Mouse (Mus musculus): ENCODE measurements around the gene Shoc2.
"Not testable (repeated sequence)": the region's sequence is repeated elsewhere in the genome, so short reads cannot be mapped to it uniquely, and the experiment has no call there.

The Shoc2 gene

GRCm38 (mm10) chr19:53943802-53944785, at the start of gene Shoc2, which contains the start of gene Bbip1:
Gene Shoc2, plus strand, starts transcription at chr19:53944306.
Gene Bbip1, minus strand, starts transcription at chr19:53944627.
- peak; percentile 99 for DNase-seq

DNA sequence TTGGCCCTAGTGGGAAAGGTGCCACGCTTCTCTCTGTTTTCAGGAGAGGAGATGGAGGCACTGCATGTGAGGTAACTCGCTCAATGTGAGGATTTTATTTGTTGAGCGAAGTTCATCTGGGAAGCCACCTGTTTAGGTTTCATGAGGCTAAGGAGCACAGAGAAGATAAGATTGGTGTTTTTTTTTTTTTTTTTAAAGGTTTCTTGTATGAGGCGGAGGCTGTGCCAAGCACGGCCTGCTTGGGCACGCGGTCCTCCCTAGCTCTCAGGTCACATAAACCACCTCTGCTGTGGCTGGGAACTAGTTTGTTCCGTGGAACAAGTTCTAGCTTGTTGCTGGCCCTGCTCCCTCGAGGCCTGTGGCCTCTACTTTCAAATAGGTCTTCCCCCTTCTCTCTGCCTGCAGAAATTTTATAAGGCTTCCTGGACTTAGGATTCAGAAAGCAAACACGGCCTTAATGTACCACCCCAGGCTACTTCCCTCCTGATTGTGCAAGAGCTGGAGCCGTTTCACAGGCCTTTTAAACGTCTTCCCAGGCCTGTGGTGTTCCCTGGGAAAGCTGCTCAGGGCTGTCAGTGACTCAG, 49.5 kb upstream of the Shoc2 start:
- no peak for DNase-seq

DNA sequence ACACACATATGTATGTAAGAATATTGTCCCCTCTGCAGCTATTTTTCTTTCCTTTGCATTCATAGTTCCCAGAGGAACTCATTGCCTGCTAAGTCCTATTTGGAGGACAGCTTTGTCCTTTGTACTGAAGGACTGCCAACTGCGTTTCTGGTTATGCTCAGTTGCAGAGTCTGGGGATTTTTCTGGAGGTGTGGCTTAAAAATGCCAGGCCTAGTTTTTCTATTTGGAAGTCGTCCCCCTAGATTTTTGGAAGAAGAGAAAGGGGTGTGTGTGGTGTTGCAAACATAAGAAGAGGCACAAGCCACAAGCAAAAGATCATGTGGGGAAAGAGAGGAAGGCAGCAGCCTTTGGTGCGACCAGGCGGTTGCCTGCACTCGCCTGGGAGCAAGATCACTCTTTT, 46.1 kb upstream of the Shoc2 start:
- DNase-seq: peak; percentile 39

- no peak for DNase-seq
Observed at GRCm38 (mm10) chr19:53898498-53898897, 45.6 kb upstream of the Shoc2 start.

GRCm38 (mm10) chr19:53898970-53899900, 44.9 kb upstream of the Shoc2 start:
- peak; percentile 61 for DNase-seq

- no peak for DNase-seq
Observed at GRCm38 (mm10) chr19:53899941-53900610, 44.0 kb upstream of the Shoc2 start.

- no peak for DNase-seq
Observed at GRCm38 (mm10) chr19:53901931-53902738, 42.0 kb upstream of the Shoc2 start.

GRCm38 (mm10) chr19:53902739-53903487, 41.2 kb upstream of the Shoc2 start:
- DNase-seq: peak; percentile 97

DNA sequence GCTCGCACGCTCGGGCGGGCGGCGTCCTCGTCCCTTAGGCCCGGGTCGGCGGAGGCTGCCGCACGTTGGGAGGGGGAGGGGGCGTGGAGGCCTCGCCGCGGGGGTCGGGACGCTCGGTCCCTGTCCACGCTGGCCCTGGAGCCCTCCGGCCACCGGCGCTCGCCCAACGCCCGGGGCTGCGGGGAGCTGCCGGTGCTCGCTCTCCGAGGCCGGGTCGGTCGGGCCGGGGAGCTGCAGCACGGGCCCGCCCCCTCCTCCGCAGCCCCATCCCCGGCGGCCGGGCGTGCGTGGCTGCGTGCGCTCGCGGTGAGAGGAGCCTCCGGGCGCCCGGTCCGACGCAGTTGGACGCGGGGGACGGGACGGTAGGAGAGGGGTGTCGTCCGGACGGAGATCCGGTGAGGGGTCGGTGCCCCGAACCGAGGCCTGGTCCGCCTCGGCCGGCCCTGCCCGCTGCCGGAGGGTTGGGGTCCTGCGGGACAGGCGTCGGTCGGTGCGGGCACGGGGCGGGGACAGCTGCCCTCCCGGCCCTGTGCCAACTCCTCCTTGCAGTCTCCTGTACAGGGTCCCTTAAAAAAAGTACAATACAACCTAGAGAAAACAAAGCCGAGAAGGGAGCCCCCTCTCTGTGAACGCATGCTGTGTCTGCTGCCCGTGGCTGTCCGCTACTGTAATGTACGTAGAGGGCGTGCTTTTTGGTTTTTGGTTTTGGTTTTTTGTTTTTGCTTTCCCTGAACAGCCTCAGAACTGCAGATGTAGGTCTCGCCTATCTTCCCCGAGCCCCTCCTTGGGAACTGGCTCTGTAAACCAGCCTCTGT, 40.4 kb upstream of the Shoc2 start:
- DNase-seq: peak; percentile 73

DNA sequence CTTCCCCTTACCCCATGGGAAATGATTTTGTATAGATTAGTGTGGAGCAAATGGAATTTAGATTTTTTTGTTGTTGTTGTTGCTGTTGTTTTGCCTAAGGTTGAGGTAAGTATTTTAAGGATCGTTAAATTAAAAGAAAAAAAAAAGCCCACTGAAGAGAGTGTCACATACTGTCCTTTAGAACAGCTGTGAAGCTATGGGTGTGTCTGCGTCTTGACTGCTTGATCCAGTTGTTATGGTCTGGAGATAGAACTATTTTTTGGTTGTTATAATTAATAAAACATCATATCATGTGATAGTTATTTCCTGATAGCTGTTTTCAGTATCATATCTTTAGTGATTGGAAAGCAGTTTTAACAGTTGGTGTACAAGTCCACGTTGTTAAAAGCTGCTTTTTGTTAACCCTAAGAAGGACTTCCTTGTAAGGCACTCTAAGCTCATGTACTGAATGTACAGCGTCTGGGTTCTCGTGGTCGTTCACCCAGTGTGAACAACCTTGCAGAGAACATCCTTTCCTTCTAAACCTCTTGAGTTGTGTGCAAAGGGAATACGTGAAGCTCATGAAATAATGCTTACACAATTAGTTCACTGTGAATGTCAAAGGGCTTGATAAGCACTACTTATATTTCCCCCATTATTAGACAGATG, 39.1 kb upstream of the Shoc2 start:
- DNase-seq: no peak

DNA sequence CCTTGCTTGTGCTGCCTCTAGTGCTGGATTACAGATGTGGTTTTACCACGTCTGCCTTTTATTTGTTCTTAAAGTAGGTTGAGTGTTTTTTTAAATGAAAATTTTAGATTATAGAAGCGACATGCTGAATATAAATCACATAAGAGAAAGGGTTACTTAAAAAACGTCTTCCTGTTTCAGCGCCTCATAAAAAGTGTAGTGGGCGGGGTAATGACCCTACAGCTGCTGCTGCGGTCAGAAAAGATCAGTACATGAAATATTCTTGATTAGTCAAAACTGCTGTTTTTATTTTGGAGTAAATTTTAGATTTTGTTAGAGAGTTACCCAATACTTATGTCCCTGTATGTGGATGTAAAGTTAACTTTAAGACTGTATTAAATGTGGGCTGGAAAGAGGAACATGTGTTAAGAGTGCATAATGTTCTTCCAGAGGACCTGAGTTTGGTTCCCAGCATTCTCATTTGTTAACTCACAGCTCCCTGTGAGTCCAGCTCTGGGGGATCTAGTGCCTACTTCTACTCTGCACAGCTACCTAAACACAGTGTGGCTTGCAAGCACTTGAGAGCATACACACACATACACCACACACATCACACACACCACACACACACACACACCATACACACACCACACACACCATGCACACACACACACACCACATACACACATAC, 37.9 kb upstream of the Shoc2 start:
- no peak for DNase-seq

GRCm38 (mm10) chr19:53906703-53907070, 37.4 kb upstream of the Shoc2 start:
- not testable (repeated sequence) for DNase-seq

GRCm38 (mm10) chr19:53914950-53915349, 29.2 kb upstream of the Shoc2 start:
- DNase-seq: no peak

- DNase-seq: no peak
Observed at GRCm38 (mm10) chr19:53919541-53919940, 24.6 kb upstream of the Shoc2 start.

- not testable (repeated sequence) for DNase-seq
Observed at GRCm38 (mm10) chr19:53921996-53922395, 22.1 kb upstream of the Shoc2 start.

DNA sequence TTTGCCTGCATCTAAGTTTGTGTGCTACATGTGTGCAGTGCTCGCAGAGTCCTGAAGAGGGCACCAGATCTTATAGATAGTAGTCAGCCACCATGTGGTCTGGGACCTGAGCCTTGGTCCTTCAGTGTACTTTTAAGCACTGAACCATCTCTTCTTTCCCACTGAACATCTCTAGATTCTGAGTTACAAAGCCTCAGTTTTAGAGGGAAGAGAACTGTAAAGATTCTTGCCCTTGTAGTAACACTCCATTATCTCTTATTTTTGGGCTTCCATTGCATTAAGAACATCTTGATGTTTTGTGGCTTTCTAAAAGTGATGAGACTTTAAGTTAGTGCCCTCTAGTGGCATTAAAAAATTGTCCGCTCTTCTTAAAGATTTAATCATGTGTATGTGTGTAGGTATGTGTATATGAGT, 18.8 kb upstream of the Shoc2 start:
- DNase-seq: peak; percentile 45

- no peak for DNase-seq
Observed at GRCm38 (mm10) chr19:53926705-53927104, 17.4 kb upstream of the Shoc2 start.

GRCm38 (mm10) chr19:53929218-53929617, 14.9 kb upstream of the Shoc2 start:
- DNase-seq: no peak

DNA sequence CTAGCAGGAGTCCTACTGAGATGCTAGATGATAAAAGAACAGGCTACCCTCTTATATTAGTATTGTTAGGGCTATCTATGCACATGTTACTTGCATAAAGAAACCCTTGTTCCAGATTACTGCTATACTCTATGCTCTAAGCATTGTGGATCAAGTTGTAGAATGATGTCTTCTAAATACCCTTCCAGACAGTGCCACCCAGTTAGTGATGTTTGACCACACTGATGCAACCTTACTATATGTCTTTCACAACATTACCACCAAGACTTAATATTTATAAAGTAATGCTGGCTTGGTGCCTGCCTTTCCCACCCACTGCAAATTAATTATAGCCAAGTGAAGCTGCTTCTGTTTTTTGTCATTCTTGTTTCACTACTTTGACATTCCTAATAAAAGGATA, 11.1 kb upstream of the Shoc2 start:
- no peak for DNase-seq
